ENCODE assay signal across 39 mouse cellular contexts in the genomic region with DNA sequence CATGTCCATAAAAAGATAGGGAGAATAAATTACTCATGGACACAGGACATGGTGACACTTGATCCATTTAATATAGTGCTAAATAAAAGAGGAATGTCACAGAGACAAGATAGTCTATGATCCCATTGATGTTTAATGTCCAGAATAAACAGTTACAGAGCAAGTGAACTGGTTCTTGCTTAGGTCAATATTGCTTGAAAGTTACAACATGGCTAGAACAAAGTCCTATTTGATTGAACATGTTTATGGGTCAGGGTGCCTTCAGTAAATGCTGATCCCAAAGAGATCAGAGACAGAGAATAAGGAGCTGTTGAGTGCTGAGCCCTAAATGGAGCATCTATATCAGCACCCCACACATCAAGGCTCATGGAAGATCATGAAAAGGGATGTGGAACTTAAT. TPM values are rescaled to one million over a fixed set of nuclear protein-coding genes. Genes with fewer than 3 reads are reported as not detected.
"Had no signal": no experiment of that assay in that cellular context is flagged by ENCODE, and none has a peak within 500 bp of the region (broad histone marks: within the 10 kb centered on the region; RNA-seq: fewer than 3 reads in every experiment).

No protein-coding gene starts in this region.

RNA-seq across cellular contexts. Expression of a gene that starts 12.4 kb away (rescaled TPM):
- total RNA-seq: left cerebral cortex, adult 18-20 months; left cerebral cortex, adult 2 months; left cerebral cortex, adult 8-10 months; left cerebral cortex, postnatal 10 days; left cerebral cortex, postnatal 14 days; left cerebral cortex, postnatal 25 days; left cerebral cortex, postnatal 36 days; left cerebral cortex, postnatal 4 days; megakaryocyte progenitor cell, adult 5-6 weeks; megakaryocyte, adult 5-6 weeks; megakaryocyte-erythroid progenitor cell, adult 5-6 weeks; midbrain, postnatal 0 days; monocyte, adult 5-6 weeks had no signal
- polyA plus RNA-seq: limb, embryonic 10.5 days; limb, embryonic 11.5 days; limb, embryonic 12.5 days; limb, embryonic 13.5 days; limb, embryonic 14.5 days; limb, embryonic 15.5 days; liver, embryonic 11.5 days; liver, embryonic 12.5 days; liver, embryonic 13.5 days; liver, embryonic 14.5 days; lung, adult 2 months; lung, embryonic 14.5 days; lung, embryonic 15.5 days; lung, embryonic 16.5 days; lung, postnatal 0 days; macrophage; midbrain, embryonic 10.5 days; midbrain, embryonic 11.5 days; midbrain, embryonic 12.5 days; midbrain, embryonic 13.5 days; midbrain, embryonic 14.5 days; midbrain, embryonic 15.5 days; midbrain, embryonic 16.5 days; midbrain, postnatal 0 days; myocyte; neural tube, embryonic 11.5 days; neural tube, embryonic 12.5 days had no signal
